Mouse (Mus musculus) urinary bladder, postnatal 36 days (tissue): ENCODE results near the gene Cmtm2b.

Experiments
- DNase-seq, 2 experiments: peaks; one replicate each; pipeline ENCODE4 v3.0.0; 2022; ENCODE audit warnings: low spot score in 2 of 2, mixed read lengths in 1 of 2

The Cmtm2b gene

DNA sequence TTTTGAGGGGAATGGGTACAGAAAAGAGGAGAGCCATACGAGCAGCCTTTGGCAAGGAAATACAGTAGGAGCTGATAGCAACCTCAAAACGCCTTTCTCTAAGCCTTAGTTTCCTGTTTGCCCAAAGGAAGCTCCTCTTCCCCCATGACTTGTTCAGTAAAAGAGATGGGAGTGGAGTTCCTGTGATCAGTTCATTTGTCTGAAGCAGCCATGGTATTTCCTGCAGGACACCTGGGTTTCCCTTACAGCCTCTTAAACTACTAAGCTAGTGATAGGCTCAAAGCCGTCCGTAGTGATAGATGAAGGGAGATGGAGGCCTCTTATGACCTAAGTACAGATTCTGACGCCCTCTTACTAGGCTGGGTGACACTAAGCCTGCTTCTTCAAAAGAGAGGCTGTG, 20.4 kb downstream of the Cmtm2b start:
- DNase-seq: no peak

DNA sequence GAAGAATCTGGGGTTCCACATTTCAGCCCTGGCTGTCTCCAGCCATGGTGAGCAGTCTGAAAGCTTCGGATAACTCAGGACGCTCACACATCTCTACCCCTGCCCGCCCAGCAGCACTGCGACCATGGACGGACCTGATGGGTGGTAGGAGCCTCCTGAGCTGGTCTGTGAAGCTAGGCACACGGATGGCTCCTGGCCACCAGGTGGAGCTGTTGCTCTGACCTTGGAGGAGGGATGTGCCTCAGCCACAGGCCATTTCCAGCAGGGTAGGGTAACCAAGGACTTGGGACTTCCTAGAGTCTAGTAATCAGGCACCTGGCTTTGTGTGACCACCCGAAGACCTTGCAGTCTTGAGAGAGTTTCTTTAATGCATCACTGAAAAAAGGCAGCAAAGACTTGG, 21.9 kb downstream of the Cmtm2b start:
- peak; percentile 80 to 86 for DNase-seq

DNA sequence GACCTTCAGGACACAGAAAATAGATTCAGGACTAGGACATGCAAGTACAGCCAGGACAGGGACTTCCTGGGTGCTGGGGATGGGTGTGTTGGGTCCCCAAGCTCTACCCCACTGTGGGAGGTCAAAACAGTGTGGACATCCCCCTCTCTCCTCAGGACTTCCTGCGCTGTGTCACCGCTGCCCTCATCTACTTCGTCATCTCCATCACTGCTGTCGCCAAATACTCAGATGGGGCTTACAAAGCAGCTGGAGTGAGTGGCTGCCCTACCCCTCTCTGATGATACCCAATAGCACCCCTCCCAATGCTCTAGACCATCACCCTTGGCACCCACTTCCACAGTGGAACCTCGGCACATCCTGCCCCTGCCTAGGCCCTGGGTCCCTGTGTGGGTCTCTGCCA, 22.6 kb downstream of the Cmtm2b start:
- no peak for DNase-seq

DNA sequence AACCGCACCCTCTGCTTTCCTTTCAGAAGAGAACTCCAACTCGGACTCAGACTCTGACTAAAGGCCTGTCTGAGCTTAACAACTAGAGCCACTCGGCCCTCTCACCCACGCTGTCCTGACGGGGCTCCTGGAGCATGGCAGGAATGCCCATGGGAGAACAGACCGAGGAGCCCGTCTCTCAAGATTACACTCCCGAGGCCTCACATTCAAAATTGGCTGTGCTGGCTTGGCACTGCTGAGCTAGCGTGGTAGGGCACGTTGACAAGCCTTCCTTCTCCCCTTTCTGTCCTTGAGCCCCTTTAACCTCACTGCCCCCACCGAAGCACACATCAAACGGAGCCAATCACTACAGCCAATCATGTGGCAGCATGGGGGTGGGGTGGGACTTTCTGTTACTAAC, 24.7 kb downstream of the Cmtm2b start:
- DNase-seq: no peak

DNA sequence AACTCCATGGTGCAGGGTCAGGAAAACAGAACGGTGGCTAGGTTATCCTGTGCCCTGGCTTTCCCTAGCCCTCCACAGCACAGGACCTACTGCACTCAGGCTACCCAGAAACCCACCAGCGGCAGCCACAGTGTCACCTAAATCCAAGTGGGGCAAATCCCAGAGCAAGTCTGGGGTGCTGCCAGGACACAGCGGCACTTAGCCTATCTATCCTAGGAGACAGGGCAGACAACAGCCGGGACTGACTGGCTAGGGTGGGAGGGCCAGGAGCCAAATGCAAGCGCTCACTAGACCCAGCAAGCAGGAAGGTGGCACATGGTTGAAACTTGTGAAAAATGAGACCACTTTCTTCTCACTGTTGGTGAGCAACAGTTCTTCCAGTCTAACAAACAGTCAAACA, 26.9 kb downstream of the Cmtm2b start:
- DNase-seq: no peak

DNA sequence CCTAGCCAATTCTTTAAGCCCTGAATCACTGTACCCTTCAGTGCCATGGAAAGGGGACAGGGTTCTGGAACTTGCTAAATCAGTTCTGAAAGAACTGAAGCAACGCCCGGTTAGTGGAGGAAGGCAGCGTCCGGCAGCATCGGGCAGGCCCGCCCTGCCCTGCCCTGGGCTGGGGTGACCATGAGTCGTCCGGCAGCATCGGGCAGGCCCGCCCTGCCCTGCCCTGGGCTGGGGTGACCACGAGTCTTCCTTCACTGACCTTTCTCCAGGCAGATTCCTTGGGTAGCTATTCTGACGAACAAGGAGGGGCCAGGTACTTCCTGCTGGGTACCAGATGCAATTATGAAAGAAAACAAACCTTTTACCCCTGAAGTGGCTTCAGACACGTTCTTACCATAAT, 28.0 kb downstream of the Cmtm2b start:
- no peak for DNase-seq

DNA sequence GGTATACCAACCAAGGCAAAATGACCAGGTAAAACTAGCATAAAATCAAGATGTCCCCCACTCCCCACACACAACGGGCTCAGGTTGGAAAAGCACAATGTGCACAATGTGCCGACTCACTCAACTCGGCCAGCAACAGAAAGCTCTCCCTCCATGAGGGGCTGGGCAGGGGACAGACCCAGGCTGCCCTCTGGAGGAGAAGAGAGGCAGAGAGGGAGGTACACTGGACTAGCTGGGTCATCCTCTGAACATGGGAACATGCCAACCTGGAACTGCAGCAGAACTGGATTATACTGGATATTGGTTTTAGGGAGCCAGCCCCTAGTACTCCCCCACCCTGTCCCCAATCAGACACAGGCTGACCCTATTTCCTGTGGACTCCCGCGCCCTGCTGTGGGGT, 31.2 kb downstream of the Cmtm2b start:
- no peak for DNase-seq

GRCm38 (mm10) chr8:104354504-104354903, 32.5 kb downstream of the Cmtm2b start:
- no peak for DNase-seq

GRCm38 (mm10) chr8:104358637-104359036, 36.6 kb downstream of the Cmtm2b start:
- no peak for DNase-seq

DNA sequence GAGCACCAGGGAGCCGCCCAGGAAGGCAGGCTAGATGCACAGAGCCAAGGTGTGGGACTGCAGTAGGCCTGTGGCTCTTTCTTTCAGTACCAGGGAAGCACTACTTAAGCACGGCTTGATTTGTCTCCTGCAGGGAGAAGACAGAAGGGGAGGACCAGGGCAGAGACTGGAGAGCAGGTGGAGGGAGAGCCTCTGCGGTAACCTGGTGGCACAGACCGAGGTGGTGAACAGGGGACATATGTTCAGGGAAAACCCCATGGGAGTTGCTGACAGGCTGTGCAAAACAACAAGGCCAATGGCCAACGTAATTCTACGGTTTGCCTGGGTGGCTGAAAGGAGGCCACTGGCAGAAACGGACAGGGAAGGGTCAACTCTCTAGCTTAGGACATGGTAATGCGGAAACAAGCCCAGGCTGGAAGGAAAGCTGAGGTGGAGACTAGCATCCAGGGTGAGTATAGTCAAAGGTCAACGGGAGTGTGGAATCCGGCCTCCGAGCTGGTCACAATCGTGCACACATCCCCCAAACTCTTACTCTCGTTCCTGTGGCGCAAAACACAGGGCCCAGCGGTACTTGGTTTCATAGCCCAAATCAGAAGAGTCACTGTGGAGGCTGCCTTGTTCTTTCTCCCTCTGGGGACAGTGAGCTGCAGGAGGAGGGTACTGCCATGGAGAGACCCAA, 37.9 kb downstream of the Cmtm2b start:
- DNase-seq: peak in 1 of 2 experiments; percentile 26

DNA sequence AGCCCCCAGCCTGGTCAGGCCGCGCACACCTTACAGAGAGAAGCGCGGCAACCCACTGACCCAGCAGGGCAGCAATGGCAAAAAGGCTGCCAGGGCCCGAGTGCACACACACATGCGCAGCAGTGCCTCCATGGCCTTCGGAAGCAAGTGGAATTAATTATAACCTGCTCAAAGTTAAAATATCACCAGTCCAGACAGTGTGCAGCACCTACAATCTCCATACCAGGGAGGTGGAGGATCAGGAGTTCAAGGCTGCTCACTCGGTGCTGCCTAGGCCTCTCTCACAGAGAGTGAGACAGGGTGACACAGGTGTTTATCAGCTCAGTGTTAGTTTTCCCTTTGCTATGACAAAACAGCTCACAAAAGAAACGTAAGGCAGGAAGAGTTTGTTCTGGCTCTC, 43.7 kb downstream of the Cmtm2b start:
- no peak for DNase-seq

GRCm38 (mm10) chr8:104367398-104367797, 45.4 kb downstream of the Cmtm2b start:
- no peak for DNase-seq

DNA sequence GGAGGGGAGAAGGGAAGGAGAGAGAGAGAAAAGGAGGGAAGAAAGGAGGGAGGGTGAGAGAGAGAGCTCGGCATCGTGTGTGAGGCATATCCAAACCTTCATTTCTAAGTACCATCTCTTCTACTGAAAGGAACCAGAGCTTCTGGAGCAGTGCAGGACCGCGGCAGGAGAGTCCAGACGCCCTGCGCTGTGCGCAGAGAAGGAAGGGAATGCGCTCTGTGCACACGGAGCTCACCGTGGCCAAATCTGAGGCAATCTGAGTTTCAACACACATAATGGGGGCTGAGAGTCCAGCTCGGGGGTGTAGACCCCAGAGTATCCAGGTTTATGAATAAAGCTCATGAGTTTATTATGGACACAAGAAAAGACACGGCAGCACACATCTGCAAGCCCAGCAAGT, 47.6 kb downstream of the Cmtm2b start:
- DNase-seq: no peak

- no peak for DNase-seq
These were observed 48.0 kb downstream of the Cmtm2b start for GRCm38 (mm10) chr8:104370071-104370470.

DNA sequence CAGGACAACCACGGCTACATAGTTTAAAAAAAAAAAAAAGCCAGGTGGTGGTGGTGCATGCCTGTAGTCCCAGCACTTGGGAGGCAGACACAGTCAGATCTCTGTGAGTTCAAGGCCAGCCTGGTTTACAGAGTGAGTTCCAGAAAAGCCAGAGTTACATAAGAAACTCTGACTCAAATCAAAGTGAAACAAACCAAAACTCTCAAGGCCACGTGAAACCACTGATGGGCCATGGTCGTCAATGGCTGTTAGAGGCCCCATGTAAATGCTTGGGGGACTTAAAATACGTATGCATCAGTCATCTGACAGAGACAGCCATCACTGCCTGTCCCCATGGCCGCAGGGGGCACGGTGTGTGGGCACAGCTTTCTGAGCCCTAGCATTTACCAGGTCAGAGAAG, 49.1 kb downstream of the Cmtm2b start:
- no peak for DNase-seq

DNA sequence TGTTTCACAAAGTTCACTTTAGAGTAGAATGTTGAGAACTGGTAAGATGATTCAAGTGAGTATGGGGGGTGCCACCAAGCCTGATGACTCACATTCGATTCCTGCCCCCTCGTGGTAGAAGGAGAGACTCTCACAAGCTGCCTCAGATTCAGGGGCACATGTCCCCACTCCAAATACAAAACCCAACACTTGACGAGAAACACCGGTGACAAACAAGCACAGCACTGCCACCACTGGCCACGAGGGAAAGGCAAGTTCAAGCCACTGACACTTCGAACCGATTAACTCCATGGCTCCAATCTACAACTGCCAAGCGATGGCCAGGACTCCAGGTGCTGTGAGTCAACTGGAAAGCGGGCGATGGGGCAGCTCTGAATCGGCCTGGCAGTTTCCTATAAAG, 51.7 kb downstream of the Cmtm2b start:
- peak; percentile 22 for DNase-seq

DNA sequence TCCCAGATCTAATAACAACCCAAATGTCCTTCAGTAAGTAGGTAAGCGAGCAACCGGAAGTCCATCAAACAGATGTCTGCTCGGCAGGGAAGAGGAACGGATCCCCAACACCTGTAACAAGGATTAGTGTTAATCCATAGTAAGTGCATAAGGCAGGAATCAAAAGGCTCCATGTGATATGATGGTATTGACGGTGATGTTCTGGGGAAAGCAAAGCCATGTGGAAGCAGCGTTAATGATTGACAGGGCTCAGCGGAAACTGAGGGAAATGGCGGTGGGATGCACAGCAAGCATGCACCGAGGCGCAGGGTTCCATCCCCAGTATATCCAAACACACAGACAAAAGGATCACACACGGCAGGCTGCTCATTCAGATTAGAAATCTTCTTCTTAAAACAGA, 52.2 kb downstream of the Cmtm2b start:
- no peak for DNase-seq

- DNase-seq: peak; percentile 68 to 81
These were observed 53.1 kb downstream of the Cmtm2b start for GRCm38 (mm10) chr8:104374864-104375846.

GRCm38 (mm10) chr8:104375959-104376358, 53.9 kb downstream of the Cmtm2b start:
- no peak for DNase-seq

GRCm38 (mm10) chr8:104376669-104377068, 54.6 kb downstream of the Cmtm2b start:
- no peak for DNase-seq

- no peak for DNase-seq
These were observed 57.3 kb downstream of the Cmtm2b start for GRCm38 (mm10) chr8:104379301-104379836.

- no peak for DNase-seq
These were observed 58.2 kb downstream of the Cmtm2b start for GRCm38 (mm10) chr8:104380269-104380668.
